8 mouse cellular contexts compared by ENCODE assay signal in the genomic region with DNA sequence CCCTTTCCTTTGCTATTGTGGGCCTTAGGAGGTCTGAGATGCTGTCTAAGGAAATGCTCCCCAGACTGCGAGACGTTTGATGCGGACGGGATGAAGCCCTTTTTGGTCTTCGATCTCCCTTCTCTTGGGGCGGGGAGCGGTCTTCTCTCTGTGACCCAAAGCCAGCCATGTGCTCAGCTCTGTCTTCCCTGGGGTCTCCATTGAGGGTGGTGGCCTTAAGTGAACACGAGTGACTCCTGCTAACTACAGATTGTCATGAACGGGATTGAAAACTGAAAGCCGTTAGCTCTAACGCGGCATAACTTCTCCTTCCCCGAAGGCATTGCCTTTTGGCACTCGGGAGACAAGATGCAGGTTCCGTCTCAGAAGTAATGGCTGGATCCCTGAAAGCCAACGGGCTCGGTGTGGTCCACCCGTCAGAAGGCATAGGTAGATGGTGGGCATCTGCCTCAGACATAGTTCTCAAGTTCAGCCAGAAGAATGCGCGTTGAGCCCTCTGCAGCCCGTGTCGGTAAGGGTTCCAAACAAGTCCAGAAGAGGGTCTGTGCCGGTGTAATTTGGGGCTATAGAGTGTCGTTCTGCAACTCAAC. TPM values are rescaled to one million over a fixed set of nuclear protein-coding genes. Genes with fewer than 3 reads are reported as not detected.
A peak's percentile ranks its signal among the peaks of the same experiment; 100 is the strongest.
DNase-seq lines count a peak whose midpoint lies in the region; ATAC-seq and TF ChIP-seq lines count a peak whose summit lies in the region.

No protein-coding gene starts in this region.

- H3K9me3 ChIP-seq in embryonic facial prominence, embryonic 10.5 days, result no peaks in the 10 kb centered on the region
- H3K9me3 ChIP-seq in hindbrain, embryonic 15.5 days, result no peaks in the 10 kb centered on the region
- no peaks in the 10 kb centered on the region for H3K9me3 ChIP-seq in midbrain, embryonic 13.5 days

- no peak for TF ChIP-seq CTCF in layer of hippocampus, adult 2 months (conservative IDR thresholded peaks at IDR 0.05)

- H3K4me3 ChIP-seq in layer of hippocampus, adult 2 months, result peak overlapping the region; percentile 67
- peak overlapping the region; percentile 90 for H3K4me3 ChIP-seq in embryonic facial prominence, embryonic 10.5 days
- peak overlapping the region; percentile 65 for H3K4me3 ChIP-seq in hindbrain, embryonic 15.5 days
- peak overlapping the region; percentile 82 for H3K4me3 ChIP-seq in midbrain, embryonic 13.5 days (replicated peaks)

- H3K9ac ChIP-seq in hindbrain, embryonic 15.5 days, result peak overlapping the region; percentile 73
- H3K9ac ChIP-seq in midbrain, embryonic 13.5 days (replicated peaks), result peak overlapping the region; percentile 81

- DNase-seq in layer of hippocampus, adult 2 months (ENCODE audit: low spot score in 2 of 2), result no peak
- DNase-seq in layer of hippocampus, adult 9-11 months, result no peak
- no peak for DNase-seq in embryonic facial prominence, embryonic 10.5 days (ENCODE audit: low spot score)
- DNase-seq in layer of hippocampus, postnatal 10 days (ENCODE audit: low spot score in 2 of 2), result no peak
- no peak for DNase-seq in embryo, embryonic 9.5 days (ENCODE audit: extremely low spot score)
- DNase-seq in lung, postnatal 36 days, result no peak

- H3K4me2 ChIP-seq in hindbrain, embryonic 15.5 days, result peak overlapping the region; percentile 81
- peak overlapping the region; percentile 91 for H3K4me2 ChIP-seq in midbrain, embryonic 13.5 days (replicated peaks)

- under 1% methylated on average over 24 of the region's 24 CpGs for WGBS in embryonic facial prominence, embryonic 10.5 days
- WGBS in hindbrain, embryonic 15.5 days, result under 1% methylated on average over 24 of the region's 24 CpGs
- under 1% methylated on average over 24 of the region's 24 CpGs for WGBS in midbrain, embryonic 13.5 days

- no peak for ATAC-seq in hindbrain, embryonic 15.5 days (ENCODE audit: low FRiP score, low read depth)
- ATAC-seq in midbrain, embryonic 13.5 days, result no peak; the same call in none of the 2 replicates

- peaks cover 45% of the 10 kb centered on the region for H3K36me3 ChIP-seq in embryonic facial prominence, embryonic 10.5 days (replicated peaks)
- peaks cover 33% of the 10 kb centered on the region for H3K36me3 ChIP-seq in hindbrain, embryonic 15.5 days
- H3K36me3 ChIP-seq in midbrain, embryonic 13.5 days, result peaks cover 41% of the 10 kb centered on the region

- H3K27me3 ChIP-seq in embryonic facial prominence, embryonic 10.5 days (replicated peaks; ENCODE audit: low read depth, poor library complexity, severe bottlenecking), result peaks cover 6% of the 10 kb centered on the region; the same call in 1 of the 2 replicates
- H3K27me3 ChIP-seq in hindbrain, embryonic 15.5 days, result no peaks in the 10 kb centered on the region
- no peaks in the 10 kb centered on the region for H3K27me3 ChIP-seq in midbrain, embryonic 13.5 days

- H3K4me1 ChIP-seq in embryonic facial prominence, embryonic 10.5 days, result peaks cover 48% of the 10 kb centered on the region
- H3K4me1 ChIP-seq in hindbrain, embryonic 15.5 days (replicated peaks), result peaks cover 40% of the 10 kb centered on the region
- H3K4me1 ChIP-seq in midbrain, embryonic 13.5 days (replicated peaks), result peaks cover 44% of the 10 kb centered on the region

- H3K27ac ChIP-seq in layer of hippocampus, adult 2 months, result peak overlapping the region; percentile 89
- H3K27ac ChIP-seq in embryonic facial prominence, embryonic 10.5 days (replicated peaks), result peak overlapping the region; percentile 93
- H3K27ac ChIP-seq in hindbrain, embryonic 15.5 days (replicated peaks), result peak overlapping the region; percentile 66
- H3K27ac ChIP-seq in midbrain, embryonic 13.5 days, result peak overlapping the region; percentile 37; the same call in 1 of the 2 replicates

RNA-seq across cellular contexts. Expression of a gene that starts 17.8 kb away (rescaled TPM):
- 10 to 100 TPM; 71.9 to 73.5 TPM for total RNA-seq in layer of hippocampus, adult 2 months (2021)
- 5.0 and 5.7 TPM in 2 replicates for polyA plus RNA-seq in embryonic facial prominence, embryonic 10.5 days (2016; fragmentation: Nextera tagmentation; extraction: Ambion mirVana)
- polyA plus RNA-seq in hindbrain, embryonic 15.5 days (2015; fragmentation: Nextera tagmentation; extraction: Ambion mirVana), result 25.7 and 29.1 TPM in 2 replicates
- polyA plus RNA-seq in midbrain, embryonic 13.5 days (2015; fragmentation: Nextera tagmentation; extraction: Ambion mirVana), result 8.8 TPM in 2 replicates
- 10 to 100 TPM; 33.0 to 42.3 TPM for total RNA-seq in layer of hippocampus, postnatal 10 days (2021)

RNA-seq across cellular contexts. Expression of a gene that starts 18.6 kb away (rescaled TPM):
- 1 to 10 TPM; 5.6 to 5.7 TPM for total RNA-seq in layer of hippocampus, adult 2 months (2021)
- 0.76 and 1.2 TPM in 2 replicates for polyA plus RNA-seq in embryonic facial prominence, embryonic 10.5 days (2016; fragmentation: Nextera tagmentation; extraction: Ambion mirVana)
- 2.8 and 3.8 TPM in 2 replicates for polyA plus RNA-seq in hindbrain, embryonic 15.5 days (2015; fragmentation: Nextera tagmentation; extraction: Ambion mirVana)
- polyA plus RNA-seq in midbrain, embryonic 13.5 days (2015; fragmentation: Nextera tagmentation; extraction: Ambion mirVana), result 1.0 and 1.2 TPM in 2 replicates
- total RNA-seq in layer of hippocampus, postnatal 10 days (2021), result 1 to 10 TPM; 3.4 to 3.8 TPM

RNA-seq across cellular contexts. Expression of a gene that starts 45.1 kb away (rescaled TPM):
- 1 to 10 TPM; 1.4 to 1.6 TPM for total RNA-seq in layer of hippocampus, adult 2 months (2021)
- 5.5 and 6.1 TPM in 2 replicates for polyA plus RNA-seq in embryonic facial prominence, embryonic 10.5 days (2016; fragmentation: Nextera tagmentation; extraction: Ambion mirVana)
- 1.1 and 1.6 TPM in 2 replicates for polyA plus RNA-seq in hindbrain, embryonic 15.5 days (2015; fragmentation: Nextera tagmentation; extraction: Ambion mirVana)
- 0.76 and 0.77 TPM in 2 replicates for polyA plus RNA-seq in midbrain, embryonic 13.5 days (2015; fragmentation: Nextera tagmentation; extraction: Ambion mirVana)
- total RNA-seq in layer of hippocampus, postnatal 10 days (2021), result 1 to 10 TPM in 1 of 2 experiments, under 1 TPM in 1; 0.94 to 1.5 TPM

Comparison
In these comparisons a context has a peak if more than half of its experiments do, and no peak if none do; other contexts are left out.
1. H3K27ac ChIP-seq: peak in every context shown above with its lines; median percentile 93 in embryonic facial prominence, embryonic 10.5 days; 89 in layer of hippocampus, adult 2 months; 66 in hindbrain, embryonic 15.5 days; 37 in midbrain, embryonic 13.5 days.